Mouse (Mus musculus) limb, embryonic 13.5 days (tissue): ENCODE data around the gene Rap1gap2. TPM values are rescaled to one million over a fixed set of nuclear protein-coding genes. Genes with fewer than 3 reads are reported as not detected.

Source experiments
- ATAC-seq: fragments of 200-750 bp; cut with Nextera tagmentation; 2 replicates; pipeline ENCODE4 v1.8.0; 2017; ENCODE audit warnings: low read depth, moderate number of reproducible peaks, moderate TSS enrichment; ENCODE audit not compliant: low FRiP score
- H3K27ac ChIP-seq: fragments of 300-500 bp; sonication (generic); 2 replicates; pipeline ENCODE4 v1.5.1; 2015; ENCODE audit warnings: inconsistent platforms, mild to moderate bottlenecking, moderate library complexity
- H3K27me3 ChIP-seq: fragments of 300-500 bp; sonication (generic); 2 replicates; pipeline ENCODE4 v1.6.1; 2015; ENCODE audit warnings: mild to moderate bottlenecking, inconsistent platforms
- H3K36me3 ChIP-seq: fragments of 300-500 bp; sonication (generic); 2 replicates; pipeline ENCODE4 v1.6.1; 2015; ENCODE audit warnings: inconsistent platforms, mild to moderate bottlenecking, moderate library complexity
- H3K4me1 ChIP-seq: fragments of 300-500 bp; sonication (generic); 2 replicates; pipeline ENCODE4 v1.6.1; 2015; ENCODE audit warnings: inconsistent platforms
- H3K4me2 ChIP-seq: fragments of 300-500 bp; sonication (generic); replicated peaks from 2 replicates; pipeline ENCODE4 v1.6.1; 2015; ENCODE audit warnings: inconsistent platforms, mild to moderate bottlenecking, moderate library complexity
- H3K4me3 ChIP-seq: fragments of 300-500 bp; sonication (generic); 2 replicates; pipeline ENCODE4 v1.5.1; 2015; ENCODE audit warnings: moderate library complexity, mild to moderate bottlenecking, inconsistent platforms
- H3K9ac ChIP-seq: fragments of 300-500 bp; sonication (generic); 2 replicates; pipeline ENCODE4 v1.6.1; 2015; ENCODE audit warnings: mild to moderate bottlenecking, inconsistent platforms
- H3K9me3 ChIP-seq: fragments of 300-500 bp; sonication (generic); 2 replicates; pipeline ENCODE4 v1.6.1; 2016; ENCODE audit warnings: inconsistent platforms
- WGBS: fragments of 180-500 bp; shearing (Covaris S2); methylation state at CpG from one replicate; pipeline ENCODE4 v1.1.7; 2015; 5-methylcytosine and 5-hydroxymethylcytosine counted together
- polyA plus RNA-seq: library from polyadenylated mRNA; unstranded; fragments of >200 nt; fragmentation: Nextera tagmentation; extraction: Ambion mirVana; gene quantifications from 2 replicates; pipeline ENCODE4 v1.2.1, GENCODE M21; 2015

The Rap1gap2 gene
- polyA plus RNA-seq, 1 experiment from 2014 or later = 1.2 TPM

DNA sequence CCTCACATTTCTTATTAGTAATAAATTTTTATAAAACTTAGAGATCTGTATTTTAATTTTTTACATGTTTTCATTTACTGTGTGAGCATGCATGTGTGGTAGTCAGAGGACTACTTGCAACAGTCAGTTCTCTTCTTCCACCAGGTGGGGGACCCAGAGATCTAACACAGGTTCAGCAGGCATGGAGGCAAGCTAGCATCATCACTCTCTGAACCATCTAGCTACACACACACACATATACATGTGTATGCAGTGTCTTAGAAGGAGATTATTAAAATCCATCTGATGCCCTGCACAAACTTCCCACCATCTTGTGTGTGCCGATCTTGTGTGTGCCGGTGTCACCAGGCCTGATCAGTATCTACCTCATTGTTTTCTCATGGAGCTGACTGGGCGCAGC is 233.9 kb downstream of the Rap1gap2 start:
- ATAC-seq = no peak
- Histone ChIP-seq H3K4me3 (no peak overlapping the region), H3K4me1 (0 out of 2 replicates have a peak, but pooled peaks cover 3% of the 10 kb centered on the region), H3K9ac (no peak overlapping the region), H3K27ac (no peak overlapping the region), H3K27me3 (no peaks in the 10 kb centered on the region), H3K9me3 (no peaks in the 10 kb centered on the region), H3K36me3 (no peaks in the 10 kb centered on the region), H3K4me2 (no peak overlapping the region)
- 68% methylated on average over 3 of the region's 3 CpGs for WGBS

DNA sequence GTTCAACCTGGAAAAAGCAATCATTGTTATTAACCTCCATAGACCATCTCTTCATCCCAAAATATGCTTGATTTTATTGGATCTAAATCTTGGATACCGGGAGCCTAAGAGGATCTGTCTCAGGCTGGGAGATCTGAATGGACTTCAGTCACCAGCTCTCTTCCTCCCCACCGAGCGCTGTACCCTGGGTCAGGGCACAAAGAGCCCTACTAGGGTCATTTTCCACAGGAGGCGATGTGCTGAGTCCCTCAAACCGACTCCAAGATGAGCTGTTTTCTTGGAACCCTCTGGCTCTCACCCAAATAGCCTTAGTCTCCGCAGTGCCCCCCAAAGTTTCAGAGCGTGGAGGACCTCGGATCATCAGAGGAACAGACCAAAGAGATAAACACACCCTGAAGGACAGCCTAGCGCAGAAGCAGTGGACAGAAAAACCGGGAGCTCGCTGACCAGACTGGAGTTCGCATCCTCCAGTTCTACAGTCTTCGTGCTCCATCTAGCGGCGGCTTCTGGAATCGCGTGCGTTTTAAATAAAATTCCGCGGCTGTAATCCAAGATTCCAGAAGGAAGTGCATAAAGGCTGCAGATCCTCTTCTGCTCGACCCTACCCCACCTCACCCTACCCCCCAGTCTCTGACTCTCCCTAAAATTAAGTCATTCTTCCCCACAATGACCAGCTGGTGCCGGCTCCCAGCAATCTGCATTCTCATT is 239.2 kb downstream of the Rap1gap2 start:
- Histone ChIP-seq H3K9ac (no peak overlapping the region), H3K4me2 (0 out of 2 replicates have a peak overlapping the region, but pooled peaks have one; percentile 14), H3K27ac (no peak overlapping the region), H3K9me3 (no peaks in the 10 kb centered on the region), H3K36me3 (no peaks in the 10 kb centered on the region), H3K4me3 (no peak overlapping the region), H3K4me1 (no peaks in the 10 kb centered on the region), H3K27me3 (peaks cover 9% of the 10 kb centered on the region; the same call in 1 of the 2 replicates)
- 14% methylated on average over 22 of the region's 22 CpGs for WGBS
- no peak for ATAC-seq

DNA sequence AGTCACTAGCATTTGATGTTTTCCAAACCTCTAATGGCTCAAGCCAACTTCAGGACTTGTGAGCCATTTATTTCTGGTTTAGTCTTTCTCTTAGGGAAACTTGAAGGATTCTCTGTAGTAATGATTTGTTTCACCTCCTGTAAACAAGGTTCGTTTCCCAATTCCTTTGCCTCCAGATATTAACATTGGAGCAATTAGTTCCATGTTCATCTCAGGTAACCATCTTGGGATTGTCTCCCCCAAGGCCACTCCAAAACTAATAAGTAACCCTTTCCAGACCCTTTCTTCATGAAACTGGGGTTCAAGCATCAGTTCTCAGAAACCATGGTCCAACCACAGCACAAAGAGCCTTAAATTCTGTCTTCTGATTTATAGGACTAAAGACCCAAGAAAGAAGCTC is 248.9 kb downstream of the Rap1gap2 start, which contains the start of gene Olfr412:
Gene Olfr412 (plus strand): TSS at position 301 of the 400 bp plus-strand sequence.
- H3K9ac ChIP-seq = no peak within 1 kb of the TSS
- H3K4me3 ChIP-seq = no peak within 1 kb of the TSS
- H3K4me1 ChIP-seq = no peaks in the 10 kb centered on the region
- no peak within 1 kb of the TSS for H3K4me2 ChIP-seq
- no peaks in the 10 kb centered on the region for H3K36me3 ChIP-seq
- no peak within 1 kb of the TSS for H3K27ac ChIP-seq
- H3K9me3 ChIP-seq = no peaks in the 10 kb centered on the region
- WGBS = 73% methylated on average over 1 of the region's 1 CpGs
- ATAC-seq = no peak
- H3K27me3 ChIP-seq = no peaks in the 10 kb centered on the region

DNA sequence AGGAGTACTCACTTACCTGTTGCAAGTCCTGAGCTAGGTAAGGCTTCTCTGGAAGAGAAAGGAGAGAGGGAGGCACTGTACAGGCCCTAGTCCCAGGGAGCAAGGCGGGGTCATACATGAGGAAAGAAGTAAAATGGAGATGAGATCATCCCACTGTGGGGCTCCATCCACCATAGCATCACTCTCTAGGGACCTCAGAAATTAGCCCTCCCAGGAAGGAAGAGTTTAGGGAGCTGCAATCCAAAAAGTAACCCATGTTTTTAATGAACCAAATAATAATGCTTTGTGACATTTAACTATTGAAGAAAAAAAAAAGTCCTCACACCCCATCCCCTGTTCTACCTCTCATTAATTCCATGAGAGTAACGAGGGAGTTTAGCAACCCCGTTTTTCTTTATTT is 258.2 kb downstream of the Rap1gap2 start, which contains the start of gene Olfr411:
Gene Olfr411 (minus strand): TSS at position 101 of the 400 bp plus-strand sequence.
- WGBS = 83% methylated on average over 3 of the region's 3 CpGs
- no peak for ATAC-seq
- Histone ChIP-seq H3K9ac (no peak within 1 kb of the TSS), H3K4me3 (no peak within 1 kb of the TSS), H3K9me3 (no peaks in the 10 kb centered on the region), H3K27ac (no peak within 1 kb of the TSS), H3K4me1 (no peaks in the 10 kb centered on the region), H3K4me2 (no peak within 1 kb of the TSS), H3K36me3 (no peaks in the 10 kb centered on the region), H3K27me3 (no peaks in the 10 kb centered on the region)

DNA sequence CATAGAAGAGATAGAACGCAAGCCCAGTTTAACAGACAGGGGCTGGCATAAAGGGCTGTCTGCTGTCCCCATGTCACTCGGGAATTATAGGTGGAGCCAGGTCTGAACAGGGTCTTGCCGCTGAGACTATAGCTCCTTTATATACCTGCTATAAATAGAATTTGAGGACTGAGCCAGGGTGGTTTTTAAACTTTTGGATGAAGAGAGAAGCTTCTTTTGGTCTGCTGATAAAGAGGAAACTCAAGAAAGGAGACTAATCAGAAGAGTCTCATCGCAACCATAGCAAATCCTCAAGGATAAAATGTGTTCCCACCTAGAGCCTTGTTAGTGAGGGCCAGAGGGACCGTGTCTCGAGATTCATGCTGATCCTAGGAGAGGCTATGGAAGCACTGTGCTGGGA is 272.8 kb downstream of the Rap1gap2 start, which contains the start of gene Olfr410:
Gene Olfr410 (minus strand): TSS at position 101 of the 400 bp plus-strand sequence.
- no peaks in the 10 kb centered on the region for H3K27me3 ChIP-seq
- H3K36me3 ChIP-seq = no peaks in the 10 kb centered on the region
- no peaks in the 10 kb centered on the region for H3K9me3 ChIP-seq
- no peaks in the 10 kb centered on the region for H3K4me1 ChIP-seq
- WGBS = 86% methylated on average over 6 of the region's 6 CpGs
- no peak within 1 kb of the TSS for H3K4me3 ChIP-seq
- ATAC-seq = no peak
- no peak within 1 kb of the TSS for H3K27ac ChIP-seq
- H3K9ac ChIP-seq = no peak within 1 kb of the TSS
- no peak within 1 kb of the TSS for H3K4me2 ChIP-seq

Other genes with a start within 250 kb of the Rap1gap2 start
- gene Olfr412, start 248.8 kb downstream of the Rap1gap2 start, polyA plus RNA-seq = not detected in 2 replicates
- gene Ccdc92b, start 8.7 kb upstream of the Rap1gap2 start, polyA plus RNA-seq = 0.33 and 0.37 TPM in 2 replicates
- 19.9 and 21.4 TPM in 2 replicates for gene Cluh, start 38.6 kb upstream of the Rap1gap2 start, polyA plus RNA-seq
- gene Pafah1b1, start 113.8 kb upstream of the Rap1gap2 start, polyA plus RNA-seq = 46.7 and 49.7 TPM in 2 replicates
- 56.6 and 61.1 TPM in 2 replicates for gene Mettl16, start 159.9 kb upstream of the Rap1gap2 start, polyA plus RNA-seq
- gene Mnt, start 220.0 kb upstream of the Rap1gap2 start, polyA plus RNA-seq = 5.3 and 5.8 TPM in 2 replicates